Mouse (Mus musculus) midbrain, embryonic 16.5 days (tissue): ENCODE measurements around the gene Stim2. TPM values are rescaled to one million over a fixed set of nuclear protein-coding genes. Genes with fewer than 3 reads are reported as not detected.

Source experiments
- ATAC-seq: fragments of 200-750 bp; cut with Nextera tagmentation; 2 replicates; pipeline ENCODE4 v1.8.0; 2017; ENCODE audit warnings: moderate TSS enrichment
- H3K27ac ChIP-seq: fragments of 300-500 bp; sonication (generic); 2 replicates; pipeline ENCODE4 v1.5.1; 2014; ENCODE audit warnings: mild to moderate bottlenecking, low read length, mixed read lengths
- H3K27me3 ChIP-seq: fragments of 300-500 bp; sonication (generic); 2 replicates; pipeline ENCODE4 v1.6.1; 2014; ENCODE audit warnings: low read depth, low read length, mixed read lengths; ENCODE audit not compliant: control insufficient read depth, insufficient read depth
- H3K36me3 ChIP-seq: fragments of 300-500 bp; sonication (generic); 2 replicates; pipeline ENCODE4 v1.6.1; 2014; ENCODE audit warnings: mild to moderate bottlenecking, low read length, moderate library complexity, mixed read lengths; ENCODE audit not compliant: control insufficient read depth, insufficient read depth
- H3K4me1 ChIP-seq: fragments of 300-500 bp; sonication (generic); 2 replicates; pipeline ENCODE4 v1.6.1; 2014; ENCODE audit warnings: mild to moderate bottlenecking, low read length, mixed read lengths; ENCODE audit not compliant: control insufficient read depth, insufficient read depth
- H3K4me2 ChIP-seq: fragments of 300-500 bp; sonication (generic); 2 replicates; pipeline ENCODE4 v1.6.1; 2014; ENCODE audit warnings: mild to moderate bottlenecking, low read length, mixed read lengths
- H3K4me3 ChIP-seq: fragments of 300-500 bp; sonication (generic); 2 replicates; pipeline ENCODE4 v1.5.1; 2014; ENCODE audit warnings: low read depth, mild to moderate bottlenecking, low read length, moderate library complexity, mixed read lengths
- H3K9ac ChIP-seq: fragments of 300-500 bp; sonication (generic); 2 replicates; pipeline ENCODE4 v1.6.1; 2014; ENCODE audit warnings: low read depth, low read length, mixed read lengths
- H3K9me3 ChIP-seq: fragments of 300-500 bp; sonication (generic); replicated peaks from 2 replicates; pipeline ENCODE4 v1.6.1; 2014; ENCODE audit warnings: mild to moderate bottlenecking, low read length, mixed read lengths; ENCODE audit not compliant: control insufficient read depth, poor library complexity, severe bottlenecking
- WGBS: fragments of 180-500 bp; shearing (Covaris S2); extraction: QIAGEN DNeasy Blood & Tissue Kit; methylation state at CpG from one replicate; pipeline ENCODE4 v1.1.7; 2014; 5-methylcytosine and 5-hydroxymethylcytosine counted together
- polyA plus RNA-seq: library from polyadenylated mRNA; unstranded; fragments of >200 nt; fragmentation: Nextera tagmentation; extraction: Ambion mirVana; gene quantifications from 2 replicates; pipeline ENCODE4 v1.2.1, GENCODE M21; 2015

Gene Stim2
- polyA plus RNA-seq, 1 experiment from 2014 or later, result 28.9 TPM

- Histone ChIP-seq H3K27ac (no peak overlapping the region), H3K27me3 (no peaks in the 10 kb centered on the region), H3K4me2 (no peak overlapping the region), H3K9ac (no peak overlapping the region), H3K4me1 (no peaks in the 10 kb centered on the region), H3K4me3 (no peak overlapping the region), H3K36me3 (no peaks in the 10 kb centered on the region), H3K9me3 (no peaks in the 10 kb centered on the region)
- WGBS, result 58% methylated on average over 1 of the region's 1 CpGs
- no peak for ATAC-seq
Observed at GRCm38 (mm10) chr5:54046432-54046831, 48.1 kb downstream of the Stim2 start.

- Histone ChIP-seq H3K27ac (no peak overlapping the region), H3K27me3 (no peaks in the 10 kb centered on the region), H3K9ac (no peak overlapping the region), H3K4me1 (no peaks in the 10 kb centered on the region), H3K4me3 (no peak overlapping the region), H3K4me2 (no peak overlapping the region), H3K9me3 (no peaks in the 10 kb centered on the region), H3K36me3 (no peaks in the 10 kb centered on the region)
- 55% methylated on average over 4 of the region's 4 CpGs for WGBS
- no peak for ATAC-seq
Observed at GRCm38 (mm10) chr5:54049145-54049733, 50.9 kb downstream of the Stim2 start.

GRCm38 (mm10) chr5:54049940-54050339 is 51.6 kb downstream of the Stim2 start:
- no peak for ATAC-seq
- no peak overlapping the region for H3K4me3 ChIP-seq
- no peak overlapping the region for H3K9ac ChIP-seq
- 83% methylated on average over 5 of the region's 5 CpGs for WGBS
- no peak overlapping the region for H3K27ac ChIP-seq
- H3K4me1 ChIP-seq, result no peaks in the 10 kb centered on the region
- no peak overlapping the region for H3K4me2 ChIP-seq
- H3K27me3 ChIP-seq, result no peaks in the 10 kb centered on the region
- H3K9me3 ChIP-seq, result no peaks in the 10 kb centered on the region
- no peaks in the 10 kb centered on the region; the same call in 1 of the 2 replicates for H3K36me3 ChIP-seq

- 84% methylated on average over 3 of the region's 3 CpGs for WGBS
Observed at GRCm38 (mm10) chr5:54051056-54051455, 52.8 kb downstream of the Stim2 start.

GRCm38 (mm10) chr5:54052205-54052604 is 53.9 kb downstream of the Stim2 start:
- 95% methylated on average over 6 of the region's 6 CpGs for WGBS
- Histone ChIP-seq H3K4me1 (no peaks in the 10 kb centered on the region), H3K9me3 (no peaks in the 10 kb centered on the region), H3K4me2 (no peak overlapping the region), H3K27ac (no peak overlapping the region), H3K4me3 (no peak overlapping the region), H3K36me3 (peaks cover 3% of the 10 kb centered on the region; the same call in 1 of the 2 replicates), H3K9ac (no peak overlapping the region), H3K27me3 (no peaks in the 10 kb centered on the region)
- ATAC-seq, result no peak

More at GRCm38 (mm10) chr5:54051056-54051455, 52.8 kb downstream of the Stim2 start:
- no peak overlapping the region for H3K4me3 ChIP-seq
- no peaks in the 10 kb centered on the region for H3K9me3 ChIP-seq
- no peaks in the 10 kb centered on the region for H3K27me3 ChIP-seq
- no peak overlapping the region for H3K4me2 ChIP-seq
- no peaks in the 10 kb centered on the region for H3K4me1 ChIP-seq
- H3K36me3 ChIP-seq, result peaks cover 3% of the 10 kb centered on the region; the same call in 1 of the 2 replicates
- no peak overlapping the region for H3K27ac ChIP-seq
- ATAC-seq, result no peak
- no peak overlapping the region for H3K9ac ChIP-seq

- Histone ChIP-seq H3K4me1 (no peaks in the 10 kb centered on the region), H3K4me3 (no peak overlapping the region), H3K27me3 (no peaks in the 10 kb centered on the region), H3K27ac (no peak overlapping the region), H3K36me3 (peaks cover 3% of the 10 kb centered on the region; the same call in 1 of the 2 replicates), H3K9me3 (no peaks in the 10 kb centered on the region), H3K9ac (no peak overlapping the region), H3K4me2 (no peak overlapping the region)
- ATAC-seq, result no peak
- 88% methylated on average over 7 of the region's 7 CpGs for WGBS
Observed at GRCm38 (mm10) chr5:54053673-54054366, 55.5 kb downstream of the Stim2 start.

GRCm38 (mm10) chr5:54056266-54056665 is 58.0 kb downstream of the Stim2 start:
- no peaks in the 10 kb centered on the region for H3K27me3 ChIP-seq
- H3K4me2 ChIP-seq, result no peak overlapping the region
- whole genome bisulfite sequencing, result 98% methylated on average over 6 of the region's 6 CpGs
- no peaks in the 10 kb centered on the region for H3K9me3 ChIP-seq
- H3K36me3 ChIP-seq, result peaks cover 3% of the 10 kb centered on the region; the same call in 1 of the 2 replicates
- no peak overlapping the region for H3K9ac ChIP-seq
- ATAC-seq, result no peak
- H3K4me3 ChIP-seq, result no peak overlapping the region
- no peak overlapping the region for H3K27ac ChIP-seq
- no peaks in the 10 kb centered on the region for H3K4me1 ChIP-seq

GRCm38 (mm10) chr5:54059998-54060397 is 61.7 kb downstream of the Stim2 start:
- ATAC-seq, result no peak
- Histone ChIP-seq H3K4me3 (no peak overlapping the region), H3K4me1 (no peaks in the 10 kb centered on the region), H3K27me3 (no peaks in the 10 kb centered on the region), H3K9ac (no peak overlapping the region), H3K36me3 (peaks cover 2% of the 10 kb centered on the region; the same call in 1 of the 2 replicates), H3K27ac (no peak overlapping the region), H3K9me3 (no peaks in the 10 kb centered on the region), H3K4me2 (no peak overlapping the region)
- WGBS, result 96% methylated on average over 6 of the region's 6 CpGs

- no peak overlapping the region for H3K27ac ChIP-seq
- H3K36me3 ChIP-seq, result no peaks in the 10 kb centered on the region
- H3K4me1 ChIP-seq, result no peaks in the 10 kb centered on the region
- no peak for ATAC-seq
- no peaks in the 10 kb centered on the region for H3K27me3 ChIP-seq
- no peak overlapping the region for H3K4me3 ChIP-seq
- 76% methylated on average over 7 of the region's 7 CpGs for WGBS
- no peaks in the 10 kb centered on the region for H3K9me3 ChIP-seq
- H3K9ac ChIP-seq, result no peak overlapping the region
- no peak overlapping the region for H3K4me2 ChIP-seq
Observed at GRCm38 (mm10) chr5:54062079-54062478, 63.8 kb downstream of the Stim2 start.
